Mouse (Mus musculus) mesoderm, embryonic 11.5 days (tissue): ENCODE data around the gene Tmem47.

ENCODE experiments used
- DNase-seq: peaks from one replicate; pipeline ENCODE4 v3.0.0-alpha.2; 2012; ENCODE audit warnings: low read depth, low spot score

Tmem47 gene

GRCm38 (mm10) chrX:81070210-81070803, at the start of gene Tmem47:
TSS of gene Tmem47 (plus strand) at chrX:81070698.
- peak; percentile 84 for DNase-seq

DNA sequence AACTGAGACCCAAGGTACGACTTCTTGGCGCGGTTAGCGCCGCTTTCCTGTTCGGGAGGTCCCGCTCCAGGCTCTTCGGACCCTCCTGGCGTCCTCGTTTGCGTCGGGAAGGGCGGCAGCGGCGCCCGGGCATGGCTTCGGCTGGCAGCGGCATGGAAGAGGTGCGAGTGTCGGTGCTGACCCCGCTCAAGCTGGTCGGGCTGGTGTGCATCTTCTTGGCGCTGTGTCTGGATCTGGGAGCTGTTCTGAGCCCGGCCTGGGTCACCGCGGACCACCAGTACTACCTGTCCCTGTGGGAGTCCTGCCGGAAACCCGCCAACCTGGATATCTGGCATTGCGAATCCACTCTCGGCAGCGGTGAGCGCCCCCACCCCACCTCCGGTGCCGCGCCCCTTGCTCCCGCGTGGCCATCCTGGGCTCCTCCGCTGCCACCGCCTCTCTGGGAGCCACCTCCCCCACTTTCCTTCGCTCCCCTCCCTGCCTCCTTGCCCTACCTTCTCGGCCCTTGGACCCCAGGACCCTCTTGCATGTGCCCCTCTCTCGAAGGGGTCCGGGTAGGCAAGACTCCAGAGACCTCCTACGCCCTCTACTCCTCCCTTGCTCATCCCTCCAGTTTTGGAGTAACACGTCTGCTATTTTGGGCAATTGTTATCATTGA, 435 bp downstream of the Tmem47 start:
- peak; percentile 30 for DNase-seq

DNA sequence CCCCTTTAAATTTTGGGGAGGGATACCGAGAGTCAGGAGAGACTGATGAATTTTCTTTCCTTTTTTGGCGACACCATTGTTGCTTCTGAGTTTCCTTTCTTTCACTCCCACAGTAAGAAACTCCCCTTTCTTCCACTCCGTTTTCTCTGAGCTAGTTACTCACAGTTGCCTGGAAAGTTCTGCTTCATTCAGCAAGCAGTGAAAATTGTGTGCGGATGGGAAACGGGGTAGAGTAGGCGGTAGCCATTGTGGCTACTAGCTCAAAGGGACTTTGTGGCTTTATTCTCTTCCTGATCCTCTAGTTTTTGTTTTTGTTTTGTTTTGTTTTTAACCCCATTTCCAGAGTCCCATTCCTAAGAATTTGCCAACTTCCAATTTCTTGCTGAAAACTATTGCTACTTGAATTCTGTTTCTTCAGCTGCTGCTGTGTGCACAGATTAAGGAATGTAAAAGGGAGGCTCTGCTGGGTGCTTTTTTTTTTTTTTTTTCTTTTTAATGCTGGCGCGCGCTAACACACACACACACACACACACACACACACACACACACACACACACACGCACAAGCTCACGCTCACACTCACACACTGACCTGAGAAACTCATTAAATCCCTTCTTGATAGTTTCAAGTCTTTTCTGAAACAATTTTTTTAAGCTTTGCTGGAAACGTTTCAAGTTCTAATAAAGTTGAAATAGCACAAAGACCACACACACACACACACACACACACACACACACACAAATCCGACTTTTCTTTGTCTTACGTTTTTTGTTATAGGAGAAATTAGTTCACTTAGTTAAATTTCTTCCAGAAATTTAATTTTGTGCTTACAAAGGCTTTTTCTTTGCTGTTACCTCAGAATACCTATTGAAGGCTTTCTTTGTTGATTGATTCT, 1.5 kb downstream of the Tmem47 start:
- peak; percentile 30 for DNase-seq

GRCm38 (mm10) chrX:81072651-81073050, 2.2 kb downstream of the Tmem47 start:
- peak; percentile 37 for DNase-seq

- DNase-seq = no peak
These were observed 3.3 kb downstream of the Tmem47 start for GRCm38 (mm10) chrX:81073834-81074233.

- DNase-seq = no peak
These were observed 8.0 kb downstream of the Tmem47 start for GRCm38 (mm10) chrX:81078522-81078921.

DNA sequence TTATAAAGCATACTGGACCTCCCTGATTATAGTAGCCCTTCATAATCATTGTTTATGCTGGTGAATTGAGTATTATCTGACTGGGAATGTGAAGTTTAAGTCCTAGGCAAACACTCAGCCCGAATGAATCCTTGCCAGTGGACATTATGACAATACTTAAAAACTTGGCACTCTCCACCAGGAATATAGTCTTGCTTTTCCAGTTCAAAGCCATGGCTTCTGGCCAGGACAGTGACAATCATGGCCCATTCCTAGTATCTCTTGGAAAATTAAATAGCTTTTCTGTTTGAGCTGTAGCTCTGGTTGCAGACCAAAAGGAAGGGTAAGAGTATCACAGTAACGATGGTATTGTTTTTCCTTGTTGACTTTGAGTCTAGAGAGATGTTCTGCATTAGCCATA, 10.5 kb downstream of the Tmem47 start:
- no peak for DNase-seq

DNA sequence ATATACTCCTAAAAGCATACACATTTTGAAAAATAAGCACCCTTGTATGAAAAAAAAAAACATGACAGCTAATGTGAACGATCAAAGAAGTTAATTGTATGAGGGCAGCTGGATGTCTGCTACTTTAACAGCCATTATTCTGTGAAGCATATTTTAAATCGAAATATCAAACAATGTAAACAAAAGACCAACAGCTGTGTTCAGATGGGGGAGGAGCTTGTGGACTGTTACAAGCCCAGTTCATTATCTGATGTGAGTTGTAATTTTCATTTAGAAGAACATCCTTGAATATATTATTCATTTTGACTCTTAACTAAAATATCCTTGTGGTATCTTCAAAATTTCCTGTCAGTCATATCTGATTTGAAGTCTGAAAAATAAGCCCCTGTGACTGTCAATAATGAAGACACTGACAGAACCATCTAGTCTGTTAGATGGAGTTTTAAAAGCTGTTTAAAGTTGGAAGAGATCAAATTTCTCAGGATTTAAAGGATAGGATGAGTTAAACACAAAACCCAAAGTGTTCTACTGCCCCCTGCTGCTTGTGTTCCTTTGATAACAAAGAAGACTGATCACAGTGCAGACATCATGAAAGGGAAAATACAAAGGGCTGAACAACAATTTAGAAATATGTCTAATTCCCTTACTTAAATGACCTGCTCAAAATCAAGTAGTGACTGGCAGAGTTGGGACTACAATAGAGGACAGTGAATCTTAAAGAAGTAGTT, 14.7 kb downstream of the Tmem47 start:
- DNase-seq = peak; percentile 33

DNA sequence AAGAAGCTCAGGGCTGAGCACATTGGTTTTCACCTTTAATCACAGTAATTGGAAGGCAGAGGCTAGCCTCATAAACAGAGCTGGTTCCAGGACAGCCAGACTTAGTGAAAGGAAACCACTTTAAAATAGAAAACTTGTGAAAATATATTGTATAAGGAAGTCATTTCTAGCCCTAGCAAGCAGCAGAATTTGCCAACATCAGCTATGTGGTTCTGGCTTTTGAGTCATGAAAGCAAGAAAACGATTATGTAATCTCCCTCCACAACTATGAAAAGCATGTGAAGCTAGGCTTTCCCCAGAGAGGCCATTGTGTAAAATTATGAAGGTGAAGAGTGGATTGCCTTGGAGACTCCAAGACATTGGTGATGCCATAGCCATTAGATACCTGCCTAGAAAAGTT, 76.9 kb downstream of the Tmem47 start:
- no peak for DNase-seq
